Mouse (Mus musculus) central nervous system, embryonic 14 days (tissue): Measurements from ENCODE around the gene Gm49394. TPM values are rescaled to one million over a fixed set of nuclear protein-coding genes. Genes with fewer than 3 reads are reported as not detected.

Experiments used
- polyA plus RNA-seq: library from polyadenylated mRNA; depleted of rRNA; stranded (reverse); fragments of >200 nt; gene quantifications from 2 replicates; pipeline ENCODE4 v1.2.3, GENCODE M21; 2012; rRNA removed

Gm49394 gene
- 0.12 and 0.28 TPM in 2 replicates for polyA plus RNA-seq

DNA sequence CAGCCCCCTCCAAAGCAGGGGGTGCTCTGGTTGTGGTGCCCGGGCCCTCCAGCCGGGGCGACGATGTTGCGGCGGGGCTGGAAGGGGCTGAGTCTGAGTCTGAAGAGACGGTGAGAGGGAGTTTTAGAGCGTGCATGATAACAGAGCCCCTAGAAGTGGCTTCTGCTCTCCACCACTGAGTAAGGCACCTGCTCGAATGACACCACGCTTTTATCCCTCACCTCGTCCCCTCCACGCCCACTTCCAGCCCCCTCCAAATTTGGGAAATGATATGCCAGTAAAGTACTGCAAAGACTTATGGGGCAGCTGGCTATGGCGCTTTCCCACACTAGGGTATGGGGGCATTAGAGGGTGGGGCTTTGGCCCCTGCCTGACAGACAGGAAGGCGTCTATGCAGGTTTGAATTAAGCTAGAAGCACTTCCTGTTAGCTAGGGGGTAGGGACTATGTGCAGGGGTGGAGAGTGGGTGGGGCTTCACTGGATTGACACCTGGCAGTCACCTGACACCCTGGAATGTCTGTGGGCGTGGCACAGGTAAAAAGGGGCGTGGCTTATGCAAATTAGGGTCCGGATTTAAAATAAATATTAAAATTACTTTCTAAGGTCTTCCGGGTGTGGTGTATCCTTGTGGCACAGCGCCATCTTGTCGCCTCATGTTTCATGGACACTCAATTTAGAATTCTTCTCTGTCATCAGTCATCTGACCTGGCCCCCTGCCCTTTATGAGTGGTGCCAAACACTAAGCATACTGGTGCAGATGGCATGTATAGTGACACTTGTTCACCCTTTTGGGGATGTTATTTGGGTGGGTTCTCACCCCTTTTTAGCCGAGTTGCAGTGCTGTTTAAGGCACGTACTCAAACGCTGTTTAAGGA, at the start of gene Gm49394:
Gene Gm49394 (minus strand): TSS at position 192 of the 875 bp plus-strand sequence.

DNA sequence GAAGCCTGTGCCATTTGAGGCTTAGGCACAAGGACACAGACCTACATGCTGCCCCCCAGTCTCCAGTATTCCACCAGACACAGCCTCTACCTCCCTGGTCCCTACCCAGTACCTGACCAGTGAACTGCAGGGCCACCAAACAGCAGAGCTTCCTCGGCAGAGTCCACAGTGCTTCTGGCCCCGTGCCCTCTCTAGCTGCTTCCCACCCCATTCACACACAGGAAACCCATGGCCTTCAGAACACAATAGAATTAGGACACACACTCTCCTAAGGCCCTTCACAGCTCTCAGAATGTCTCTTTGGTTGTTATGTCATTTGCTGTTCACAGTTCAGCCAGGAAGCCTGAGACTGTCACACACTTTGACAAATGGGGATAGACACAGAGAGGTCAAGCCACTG, 3.1 kb downstream of the Gm49394 start, which contains the start of gene Igf2:
Gene Igf2 (minus strand): TSS at position 158 of the 400 bp plus-strand sequence.

Other genes starting within 250 kb of the Gm49394 start
- 0.79 TPM in 1 of 2 replicates, not detected in the other for gene Syt8, start 235.1 kb downstream of the Gm49394 start, polyA plus RNA-seq
- 0.74 and 30.3 TPM in 2 replicates for gene Tnni2, start 228.1 kb downstream of the Gm49394 start, polyA plus RNA-seq
- 9.5 and 20.4 TPM in 2 replicates for gene Lsp1, start 209.1 kb downstream of the Gm49394 start, polyA plus RNA-seq
- gene Tnnt3, start 171.1 kb downstream of the Gm49394 start, polyA plus RNA-seq, result 1.0 and 22.7 TPM in 2 replicates
- 79.9 and 82.3 TPM in 2 replicates for gene Mrpl23, start 137.3 kb downstream of the Gm49394 start, polyA plus RNA-seq
- 387 and 1,046 TPM in 2 replicates for gene Igf2, start 3.1 kb downstream of the Gm49394 start, polyA plus RNA-seq
- 0.44 and 0.63 TPM in 2 replicates for gene Ins2, start 73.4 kb upstream of the Gm49394 start, polyA plus RNA-seq